Mouse (Mus musculus) liver, adult 2 months (tissue): ENCODE measurements around the gene Ggt5. TPM values are rescaled to one million over a fixed set of nuclear protein-coding genes. Genes with fewer than 3 reads are reported as not detected.

Experiments used
- DNase-seq: peaks from one replicate; pipeline ENCODE4 v3.0.0-alpha.2; 2011; ENCODE audit warnings: low read depth, low spot score; ENCODE audit errors: extremely low read depth
- H3K27ac ChIP-seq: fragments of 200-500 bp; replicated peaks from 2 replicates; pipeline ENCODE4 v1.5.1; 2012; ENCODE audit warnings: low read depth, mild to moderate bottlenecking, control low read depth, inconsistent platforms, low read length; ENCODE audit not compliant: insufficient read depth
- H3K27me3 ChIP-seq: fragments of 200-500 bp; 2 replicates; pipeline ENCODE4 v1.6.1; 2012; ENCODE audit warnings: mild to moderate bottlenecking, moderate library complexity, low read length, inconsistent platforms; ENCODE audit not compliant: control insufficient read depth, insufficient read depth
- H3K36me3 ChIP-seq: fragments of 200-500 bp; 2 replicates; pipeline ENCODE4 v1.6.1; 2012; ENCODE audit warnings: low read length, inconsistent platforms; ENCODE audit not compliant: control insufficient read depth, insufficient read depth
- H3K4me1 ChIP-seq: fragments of 200-500 bp; 2 replicates; pipeline ENCODE4 v1.6.1; 2011; ENCODE audit warnings: low read length; ENCODE audit not compliant: control insufficient read depth, insufficient read depth
- H3K4me3 ChIP-seq: fragments of 200-500 bp; 2 replicates; pipeline ENCODE4 v1.5.1; 2011; ENCODE audit warnings: low read depth, mild to moderate bottlenecking, control low read depth, low read length, moderate library complexity; ENCODE audit not compliant: insufficient read depth
- H3K79me2 ChIP-seq: fragments of 200-500 bp; 2 replicates; pipeline ENCODE4 v1.6.1; 2012; ENCODE audit warnings: inconsistent platforms, mild to moderate bottlenecking, low read length, moderate library complexity; ENCODE audit not compliant: control insufficient read depth, insufficient read depth
- H3K9ac ChIP-seq: fragments of 200-500 bp; 2 replicates; pipeline ENCODE4 v1.6.1; 2012; ENCODE audit warnings: low read depth, mild to moderate bottlenecking, control low read depth, inconsistent platforms, low read length
- CTCF ChIP-seq: fragments of 200-500 bp; IDR thresholded peaks from 2 replicates; pipeline ENCODE4 v1.5.1; 2011; ENCODE audit warnings: low read depth, low read length, control low read depth
- POLR2A ChIP-seq: fragments of 200-500 bp; IDR thresholded peaks from 2 replicates; pipeline ENCODE4 v1.6.1; 2011; ENCODE audit warnings: low read length, control low read depth; ENCODE audit not compliant: insufficient read depth; ENCODE audit errors: extremely low read depth
- WGBS: fragments of 180-500 bp; shearing (Covaris S2); methylation state at CpG from one replicate; pipeline ENCODE4 v1.1.7; 2018; 5-methylcytosine and 5-hydroxymethylcytosine counted together
- polyA plus RNA-seq: library from polyadenylated mRNA; depleted of rRNA; stranded (reverse); fragments of >200 nt; gene quantifications from 2 replicates; pipeline ENCODE4 v1.2.3, GENCODE M21; 2012
- total RNA-seq: library from RNA; depleted of rRNA; stranded (reverse); fragments of >200 nt; gene quantifications from 2 replicates; pipeline ENCODE4 v1.2.3, GENCODE M21; 2014

Ggt5 gene
- total and polyA plus RNA-seq, 2 experiments: 1.2 to 10.6 TPM

- no peaks in the 10 kb centered on the region for H3K36me3 ChIP-seq
- peaks cover 2% of the 10 kb centered on the region; the same call in 1 of the 2 replicates for H3K4me1 ChIP-seq
- H3K4me3 ChIP-seq: no peak overlapping the region
- H3K27ac ChIP-seq: no peak overlapping the region
- H3K79me2 ChIP-seq: no peaks in the 10 kb centered on the region
- no peak for DNase-seq
- H3K9ac ChIP-seq: no peak overlapping the region
- H3K27me3 ChIP-seq: no peaks in the 10 kb centered on the region
- 96% methylated on average over 8 of the region's 8 CpGs for WGBS
- no peak for TF ChIP-seq POLR2A
- TF ChIP-seq CTCF: no peak
These were observed 56.5 kb downstream of the Ggt5 start for GRCm38 (mm10) chr10:75645616-75646015.

GRCm38 (mm10) chr10:75646406-75646805 lies 57.3 kb downstream of the Ggt5 start:
- Histone ChIP-seq H3K79me2 (no peaks in the 10 kb centered on the region), H3K4me3 (no peak overlapping the region), H3K27me3 (no peaks in the 10 kb centered on the region), H3K36me3 (no peaks in the 10 kb centered on the region), H3K9ac (no peak overlapping the region), H3K4me1 (peaks cover 2% of the 10 kb centered on the region; the same call in 1 of the 2 replicates), H3K27ac (no peak overlapping the region)
- no peak for TF ChIP-seq CTCF
- no peak for TF ChIP-seq POLR2A
- 97% methylated on average over 6 of the region's 6 CpGs for WGBS
- DNase-seq: no peak

- peaks cover 2% of the 10 kb centered on the region; the same call in 1 of the 2 replicates for H3K36me3 ChIP-seq
- no peak for DNase-seq
- TF ChIP-seq CTCF (no peak), POLR2A (no peak)
These were observed 58.2 kb downstream of the Ggt5 start for GRCm38 (mm10) chr10:75647362-75647761.

GRCm38 (mm10) chr10:75648091-75648490 lies 59.0 kb downstream of the Ggt5 start:
- no peak overlapping the region for H3K4me3 ChIP-seq
- peaks cover 3% of the 10 kb centered on the region; the same call in 1 of the 2 replicates for H3K36me3 ChIP-seq
- no peak for DNase-seq
- H3K27ac ChIP-seq: no peak overlapping the region
- TF ChIP-seq CTCF (no peak), POLR2A (no peak)
- H3K79me2 ChIP-seq: no peaks in the 10 kb centered on the region
- peaks cover 2% of the 10 kb centered on the region; the same call in 1 of the 2 replicates for H3K4me1 ChIP-seq
- no peaks in the 10 kb centered on the region for H3K27me3 ChIP-seq
- H3K9ac ChIP-seq: no peak overlapping the region
- WGBS: 68% methylated on average over 6 of the region's 6 CpGs

More at GRCm38 (mm10) chr10:75647362-75647761, 58.2 kb downstream of the Ggt5 start:
- H3K79me2 ChIP-seq: no peaks in the 10 kb centered on the region
- H3K27me3 ChIP-seq: no peaks in the 10 kb centered on the region
- peaks cover 2% of the 10 kb centered on the region; the same call in 1 of the 2 replicates for H3K4me1 ChIP-seq
- no peak overlapping the region for H3K9ac ChIP-seq
- H3K4me3 ChIP-seq: no peak overlapping the region
- WGBS: 85% methylated on average over 3 of the region's 3 CpGs
- no peak overlapping the region for H3K27ac ChIP-seq

- no peak for DNase-seq
- Histone ChIP-seq H3K4me3 (no peak overlapping the region), H3K27ac (no peak overlapping the region), H3K27me3 (no peaks in the 10 kb centered on the region), H3K79me2 (no peaks in the 10 kb centered on the region), H3K9ac (no peak overlapping the region), H3K4me1 (peaks cover 1% of the 10 kb centered on the region; the same call in 1 of the 2 replicates), H3K36me3 (peaks cover 3% of the 10 kb centered on the region; the same call in 1 of the 2 replicates)
- TF ChIP-seq POLR2A: no peak
- no peak for TF ChIP-seq CTCF
- 88% methylated on average over 7 of the region's 7 CpGs for WGBS
These were observed 59.9 kb downstream of the Ggt5 start for GRCm38 (mm10) chr10:75649001-75649400.

GRCm38 (mm10) chr10:75649406-75649995 lies 60.4 kb downstream of the Ggt5 start:
- WGBS: 76% methylated on average over 4 of the region's 4 CpGs
- TF ChIP-seq CTCF: no peak
- no peak for TF ChIP-seq POLR2A
- no peak for DNase-seq
- Histone ChIP-seq H3K36me3 (peaks cover 3% of the 10 kb centered on the region; the same call in 1 of the 2 replicates), H3K27ac (no peak overlapping the region), H3K79me2 (no peaks in the 10 kb centered on the region), H3K4me1 (no peaks in the 10 kb centered on the region), H3K27me3 (no peaks in the 10 kb centered on the region), H3K4me3 (no peak overlapping the region), H3K9ac (no peak overlapping the region)
